Mouse (Mus musculus) midbrain, embryonic 13.5 days (tissue): ENCODE measurements around the gene Lhx3. TPM values are rescaled to one million over a fixed set of nuclear protein-coding genes. Genes with fewer than 3 reads are reported as not detected.
A peak's percentile ranks its signal among the peaks of the same experiment; 100 is the strongest.

Experiments
- ATAC-seq: fragments of 200-750 bp; cut with Nextera tagmentation; 2 replicates; pipeline ENCODE4 v1.8.0; 2017; ENCODE audit warnings: mild to moderate bottlenecking, moderate TSS enrichment, moderate library complexity
- H3K27ac ChIP-seq: fragments of 300-500 bp; sonication (generic); 2 replicates; pipeline ENCODE4 v1.5.1; 2015; ENCODE audit warnings: inconsistent platforms, mild to moderate bottlenecking, moderate library complexity
- H3K27me3 ChIP-seq: fragments of 300-500 bp; sonication (generic); 2 replicates; pipeline ENCODE4 v1.6.1; 2015; ENCODE audit warnings: mild to moderate bottlenecking, inconsistent platforms
- H3K36me3 ChIP-seq: fragments of 300-500 bp; sonication (generic); 2 replicates; pipeline ENCODE4 v1.6.1; 2015; ENCODE audit warnings: mild to moderate bottlenecking, inconsistent platforms
- H3K4me1 ChIP-seq: fragments of 300-500 bp; sonication (generic); replicated peaks from 2 replicates; pipeline ENCODE4 v1.6.1; 2015; ENCODE audit warnings: inconsistent platforms
- H3K4me2 ChIP-seq: fragments of 300-500 bp; sonication (generic); replicated peaks from 2 replicates; pipeline ENCODE4 v1.6.1; 2015; ENCODE audit warnings: moderate library complexity, mild to moderate bottlenecking, inconsistent platforms
- H3K4me3 ChIP-seq: fragments of 300-500 bp; sonication (generic); replicated peaks from 2 replicates; pipeline ENCODE4 v1.5.1; 2015; ENCODE audit warnings: mild to moderate bottlenecking, inconsistent platforms
- H3K9ac ChIP-seq: fragments of 300-500 bp; sonication (generic); replicated peaks from 2 replicates; pipeline ENCODE4 v1.6.1; 2015; ENCODE audit warnings: mild to moderate bottlenecking, inconsistent platforms
- H3K9me3 ChIP-seq: fragments of 300-500 bp; sonication (generic); 2 replicates; pipeline ENCODE4 v1.6.1; 2016; ENCODE audit warnings: mild to moderate bottlenecking, inconsistent platforms
- WGBS: fragments of 180-500 bp; shearing (Covaris S2); methylation state at CpG from one replicate; pipeline ENCODE4 v1.1.7; 2015; 5-methylcytosine and 5-hydroxymethylcytosine counted together
- polyA plus RNA-seq: library from polyadenylated mRNA; unstranded; fragments of >200 nt; fragmentation: Nextera tagmentation; extraction: Ambion mirVana; gene quantifications from 2 replicates; pipeline ENCODE4 v1.2.1, GENCODE M21; 2015

The Lhx3 gene
- polyA plus RNA-seq: 0.17 TPM in 1 of 2 replicates, not detected in the other

DNA sequence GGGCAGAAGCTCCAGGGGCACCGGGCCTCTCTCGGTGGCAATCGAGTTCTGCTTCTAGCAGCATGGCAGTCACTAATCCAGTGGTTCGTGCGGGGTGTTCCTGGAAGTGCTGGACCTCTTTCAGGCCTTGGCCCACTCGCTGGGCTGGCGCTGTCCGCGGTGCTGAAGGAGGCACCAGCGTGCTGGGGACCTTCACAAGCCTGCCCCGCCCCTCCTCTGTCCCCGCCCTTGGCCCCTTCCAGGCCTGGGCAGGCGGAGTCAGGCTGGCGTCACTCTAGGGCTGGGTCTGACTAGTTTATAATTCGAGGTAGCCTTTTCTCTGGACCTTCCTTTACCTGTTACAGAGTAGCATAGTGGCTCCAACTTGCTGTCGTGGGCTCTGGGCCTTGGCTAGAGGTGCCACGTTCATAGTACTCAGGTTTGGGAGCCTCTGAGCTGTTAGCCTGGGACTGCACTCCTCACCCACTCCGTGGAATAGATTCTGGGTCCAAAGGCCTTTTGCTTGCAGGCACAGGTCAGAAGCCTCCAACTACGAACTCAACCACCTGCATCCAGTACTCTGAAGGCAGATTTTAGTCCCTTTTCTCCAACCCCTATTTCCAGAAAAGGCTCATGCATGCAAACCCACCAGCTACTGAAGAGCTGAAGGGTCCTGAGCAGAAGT is at the start of gene Lhx3:
Gene Lhx3, minus strand, starts transcription at position 164 of the 664 bp plus-strand sequence.
- H3K27ac ChIP-seq: no peak within 1 kb of the TSS

DNA sequence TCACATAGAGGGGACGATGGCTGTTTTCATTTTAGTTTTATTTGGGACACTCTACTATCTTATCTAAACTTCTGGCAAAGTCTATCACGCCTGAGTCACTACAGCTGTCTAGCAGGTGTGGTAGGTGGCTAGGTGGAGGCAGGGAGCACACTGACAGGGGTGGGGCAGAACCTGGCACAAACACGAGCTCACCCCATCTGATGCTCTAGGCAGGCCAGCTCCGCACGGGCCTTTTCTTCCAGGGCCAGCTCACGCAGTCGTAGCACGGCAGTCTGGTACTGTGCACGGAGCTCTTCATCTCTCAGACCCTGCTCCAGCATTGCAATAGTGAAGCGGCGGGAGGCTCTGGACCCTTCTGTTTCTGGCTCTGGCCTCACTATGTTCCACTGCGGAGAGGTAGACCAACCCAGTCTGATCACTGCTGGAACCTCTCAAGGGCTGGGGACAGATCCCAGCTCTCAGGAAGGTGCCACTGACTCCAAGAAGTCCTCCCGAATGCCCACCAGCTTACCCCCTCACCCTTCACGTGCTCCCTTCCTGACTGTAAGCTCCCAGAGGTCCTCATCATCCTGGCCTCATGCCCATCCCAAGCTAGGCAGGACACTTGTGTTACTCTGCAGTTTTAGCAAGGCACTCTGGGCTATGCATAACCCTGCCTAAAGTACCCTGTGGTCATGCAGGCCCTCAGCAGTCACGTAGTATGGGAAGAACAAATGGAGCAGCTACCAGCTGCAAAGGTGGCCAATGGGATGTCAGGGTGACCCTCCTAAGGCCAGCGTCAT is 49.4 kb upstream of the Lhx3 start:
- Histone ChIP-seq H3K9me3 (no peaks in the 10 kb centered on the region), H3K9ac (no peak overlapping the region), H3K4me1 (no peaks in the 10 kb centered on the region), H3K27me3 (0 out of 2 replicates have a peak, but pooled peaks cover 3% of the 10 kb centered on the region), H3K36me3 (no peaks in the 10 kb centered on the region), H3K4me2 (no peak overlapping the region), H3K4me3 (no peak overlapping the region), H3K27ac (no peak overlapping the region)
- ATAC-seq: no peak
- WGBS: 85% methylated on average over 16 of the region's 16 CpGs

More for the DNA sequence above, at the start of gene Lhx3:
- peak; percentile 57; the same call in 1 of the 2 replicates for ATAC-seq
- Histone ChIP-seq H3K9ac (no peak within 1 kb of the TSS), H3K4me2 (no peak within 1 kb of the TSS), H3K27me3 (peaks cover 60% of the 10 kb centered on the region), H3K36me3 (peaks cover 38% of the 10 kb centered on the region), H3K4me1 (peaks cover 26% of the 10 kb centered on the region), H3K9me3 (no peaks in the 10 kb centered on the region; the same call in 1 of the 2 replicates), H3K4me3 (no peak within 1 kb of the TSS)
- WGBS: 4% methylated on average over 19 of the region's 19 CpGs

GRCm38 (mm10) chr2:26254816-26255215 is 46.7 kb upstream of the Lhx3 start:
- Histone ChIP-seq H3K9me3 (no peaks in the 10 kb centered on the region), H3K27me3 (0 out of 2 replicates have a peak, but pooled peaks cover 3% of the 10 kb centered on the region), H3K36me3 (no peaks in the 10 kb centered on the region), H3K27ac (no peak overlapping the region), H3K9ac (no peak overlapping the region), H3K4me3 (no peak overlapping the region), H3K4me2 (no peak overlapping the region), H3K4me1 (no peaks in the 10 kb centered on the region)
- ATAC-seq: no peak
- WGBS: 56% methylated on average over 4 of the region's 4 CpGs

- ATAC-seq: no peak
- H3K4me2 ChIP-seq: no peak overlapping the region
- no peak overlapping the region for H3K27ac ChIP-seq
- H3K9ac ChIP-seq: no peak overlapping the region
- H3K9me3 ChIP-seq: no peaks in the 10 kb centered on the region
- H3K36me3 ChIP-seq: no peaks in the 10 kb centered on the region
- H3K4me3 ChIP-seq: no peak overlapping the region
- H3K27me3 ChIP-seq: 0 out of 2 replicates have a peak, but pooled peaks cover 3% of the 10 kb centered on the region
- no peaks in the 10 kb centered on the region for H3K4me1 ChIP-seq
- 67% methylated on average over 8 of the region's 8 CpGs for WGBS
Observed at GRCm38 (mm10) chr2:26252514-26253206, 44.6 kb upstream of the Lhx3 start.

- 65% methylated on average over 3 of the region's 3 CpGs for WGBS
- Histone ChIP-seq H3K9ac (no peak overlapping the region), H3K27me3 (no peaks in the 10 kb centered on the region), H3K9me3 (no peaks in the 10 kb centered on the region), H3K4me2 (no peak overlapping the region), H3K36me3 (no peaks in the 10 kb centered on the region), H3K4me3 (no peak overlapping the region), H3K4me1 (no peaks in the 10 kb centered on the region), H3K27ac (no peak overlapping the region)
- no peak for ATAC-seq
Observed at GRCm38 (mm10) chr2:26247531-26247930, 39.4 kb upstream of the Lhx3 start.

DNA sequence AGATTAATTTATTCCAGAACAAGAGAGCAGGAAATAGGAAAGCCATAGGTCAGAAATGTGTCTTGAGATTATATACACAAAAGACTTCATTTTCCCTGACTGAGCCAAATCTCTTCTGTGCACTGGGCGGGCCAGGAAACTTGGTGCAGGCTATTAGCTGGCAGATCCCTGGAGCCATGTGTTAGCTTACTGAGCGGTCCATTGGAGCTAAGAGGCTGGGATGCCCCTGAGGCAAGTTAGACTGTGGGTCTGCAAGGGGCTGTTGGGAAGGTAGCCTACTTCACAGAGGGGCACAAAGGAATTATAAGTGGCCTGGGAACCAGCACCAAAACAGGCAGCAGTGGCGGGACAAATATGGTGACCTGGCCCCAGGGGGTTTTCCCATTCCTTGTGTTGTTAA is 32.8 kb upstream of the Lhx3 start:
- Histone ChIP-seq H3K27ac (no peak overlapping the region), H3K9me3 (no peaks in the 10 kb centered on the region), H3K4me3 (no peak overlapping the region), H3K27me3 (no peaks in the 10 kb centered on the region), H3K4me2 (no peak overlapping the region), H3K9ac (no peak overlapping the region), H3K4me1 (peaks cover 9% of the 10 kb centered on the region), H3K36me3 (no peaks in the 10 kb centered on the region)
- no peak for ATAC-seq
- 68% methylated on average over 3 of the region's 3 CpGs for WGBS

- no peak for ATAC-seq
- WGBS: 69% methylated on average over 9 of the region's 9 CpGs
- no peak overlapping the region; the same call in 1 of the 2 replicates for H3K9ac ChIP-seq
Observed at GRCm38 (mm10) chr2:26240330-26240729, 32.2 kb upstream of the Lhx3 start.

DNA sequence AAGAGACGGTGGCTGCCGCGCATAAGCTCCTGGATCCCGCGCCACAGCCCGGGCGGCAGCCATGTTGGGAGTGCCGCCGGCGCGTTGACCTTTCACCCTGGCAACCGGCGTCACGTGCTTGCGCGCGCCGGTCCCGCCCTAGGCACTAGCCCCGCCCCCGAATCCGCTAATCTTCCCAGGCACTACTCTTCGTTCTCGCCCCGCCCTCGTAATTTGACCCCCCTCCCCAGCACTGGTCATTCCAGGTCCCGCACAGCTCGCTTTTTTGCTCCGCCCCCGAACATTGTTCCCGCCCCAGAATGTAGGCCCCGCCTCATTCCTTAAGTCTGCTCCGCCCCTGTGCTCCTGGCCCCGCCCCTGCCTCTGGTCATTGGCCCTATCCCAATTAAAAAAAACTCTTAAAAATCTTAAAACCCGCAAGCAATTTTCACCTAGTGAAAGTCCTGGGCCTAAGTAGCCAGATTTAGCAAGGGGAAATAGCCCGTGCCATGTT is 29.2 kb upstream of the Lhx3 start, which contains the start of gene Qsox2:
Gene Qsox2, minus strand, starts transcription at position 236 of the 493 bp plus-strand sequence.
- Histone ChIP-seq H3K9ac (peak within 1 kb of the TSS; percentile 89), H3K4me3 (peak within 1 kb of the TSS; percentile 92), H3K36me3 (no peaks in the 10 kb centered on the region), H3K4me1 (peaks cover 21% of the 10 kb centered on the region), H3K9me3 (no peaks in the 10 kb centered on the region), H3K27ac (peak within 1 kb of the TSS; percentile 84), H3K27me3 (no peaks in the 10 kb centered on the region), H3K4me2 (peak within 1 kb of the TSS; percentile 83)
- 1% methylated on average over 35 of the region's 36 CpGs for WGBS
- ATAC-seq: peak; percentile 76

More at GRCm38 (mm10) chr2:26240330-26240729, 32.2 kb upstream of the Lhx3 start:
- Histone ChIP-seq H3K4me2 (no peak overlapping the region), H3K27me3 (no peaks in the 10 kb centered on the region), H3K9me3 (no peaks in the 10 kb centered on the region), H3K27ac (no peak overlapping the region), H3K4me1 (peaks cover 13% of the 10 kb centered on the region), H3K36me3 (no peaks in the 10 kb centered on the region), H3K4me3 (no peak overlapping the region)

DNA sequence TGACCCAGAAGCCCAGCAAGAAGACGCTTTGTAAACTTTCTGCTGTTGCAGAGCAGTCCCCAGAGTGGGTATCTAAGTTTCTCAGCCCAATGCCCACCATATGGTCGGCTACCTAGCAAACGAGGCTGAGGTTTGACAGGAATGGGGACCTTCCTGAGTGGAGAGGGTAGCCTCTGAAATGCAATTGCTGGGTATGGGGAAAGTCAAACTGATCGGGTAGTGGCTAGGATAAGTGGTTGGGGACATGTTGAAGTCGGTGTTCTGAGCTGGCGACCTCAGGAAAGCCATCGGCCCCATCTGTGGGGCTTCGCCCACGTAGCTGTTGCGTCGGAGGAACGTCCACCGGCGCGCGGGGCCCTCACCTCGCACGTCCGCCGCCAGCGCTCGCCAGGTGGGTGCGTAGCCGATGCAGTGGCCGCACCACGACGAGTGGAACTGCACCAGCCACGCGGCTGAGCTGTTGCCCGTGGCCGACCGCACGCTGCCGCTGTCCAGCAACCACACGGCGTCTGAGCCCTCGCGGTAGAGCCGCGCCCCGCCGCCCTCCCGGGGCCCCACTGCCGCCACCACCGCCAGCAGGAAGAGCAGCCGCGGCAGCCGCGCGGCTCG is 28.7 kb upstream of the Lhx3 start:
- under 1% methylated on average over 46 of the region's 51 CpGs for WGBS
- Histone ChIP-seq H3K27ac (peak overlapping the region; percentile 84), H3K36me3 (0 out of 2 replicates have a peak, but pooled peaks cover 2% of the 10 kb centered on the region), H3K9ac (peak overlapping the region; percentile 89), H3K9me3 (no peaks in the 10 kb centered on the region), H3K4me2 (peak overlapping the region; percentile 83), H3K27me3 (no peaks in the 10 kb centered on the region), H3K4me3 (peak overlapping the region; percentile 92), H3K4me1 (peaks cover 21% of the 10 kb centered on the region)
- peak; percentile 79 for ATAC-seq

DNA sequence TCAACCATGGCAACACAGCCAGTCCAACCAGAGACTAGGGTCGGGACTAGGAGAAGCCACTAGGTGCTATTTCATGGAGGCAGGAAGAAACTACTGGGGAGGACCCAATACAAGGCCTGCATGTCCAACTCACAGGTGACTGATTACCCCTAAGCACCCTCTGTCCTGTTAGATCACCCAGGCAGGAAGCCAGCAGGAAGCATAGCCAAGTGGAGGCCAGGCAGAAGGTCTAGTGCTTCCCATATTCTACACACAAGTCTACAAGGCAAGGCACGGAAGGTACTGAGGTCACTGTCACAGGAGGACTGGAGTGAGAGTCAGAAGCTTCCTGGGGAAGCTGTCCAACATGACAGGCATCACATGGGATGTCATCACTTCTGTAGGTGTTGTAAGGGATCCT is 26.7 kb upstream of the Lhx3 start:
- Histone ChIP-seq H3K4me1 (peaks cover 21% of the 10 kb centered on the region), H3K9me3 (no peaks in the 10 kb centered on the region), H3K4me3 (no peak overlapping the region), H3K27ac (no peak overlapping the region), H3K27me3 (no peaks in the 10 kb centered on the region), H3K36me3 (0 out of 2 replicates have a peak, but pooled peaks cover 2% of the 10 kb centered on the region), H3K4me2 (no peak overlapping the region), H3K9ac (no peak overlapping the region)
- ATAC-seq: no peak
- WGBS: 86% methylated on average over 2 of the region's 2 CpGs

- H3K4me1 ChIP-seq: peaks cover 21% of the 10 kb centered on the region
- H3K4me3 ChIP-seq: no peak overlapping the region
- 82% methylated on average over 5 of the region's 5 CpGs for WGBS
- H3K9ac ChIP-seq: no peak overlapping the region
- no peak overlapping the region for H3K27ac ChIP-seq
- H3K4me2 ChIP-seq: no peak overlapping the region
- 0 out of 2 replicates have a peak, but pooled peaks cover 2% of the 10 kb centered on the region for H3K36me3 ChIP-seq
- ATAC-seq: no peak
- no peaks in the 10 kb centered on the region for H3K27me3 ChIP-seq
- no peaks in the 10 kb centered on the region for H3K9me3 ChIP-seq
Observed at GRCm38 (mm10) chr2:26234253-26234652, 26.2 kb upstream of the Lhx3 start.
